Mouse (Mus musculus) kidney, postnatal 0 days (tissue): ENCODE results near the gene Rad51ap1. TPM values are rescaled to one million over a fixed set of nuclear protein-coding genes. Genes with fewer than 3 reads are reported as not detected.

Source experiments
- ATAC-seq: fragments of 200-750 bp; cut with Nextera tagmentation; replicated peaks from 2 replicates; pipeline ENCODE4 v1.8.0; 2017; ENCODE audit warnings: low read depth, moderate number of reproducible peaks, moderate TSS enrichment, moderate library complexity; ENCODE audit not compliant: low FRiP score
- DNase-seq: peaks from one replicate; pipeline ENCODE4 v3.0.0-alpha.2; 2016; ENCODE audit warnings: low spot score
- H3K27ac ChIP-seq: fragments of 300-500 bp; sonication (generic); 2 replicates; pipeline ENCODE4 v1.5.1; 2014; ENCODE audit warnings: mild to moderate bottlenecking
- H3K27me3 ChIP-seq: fragments of 300-500 bp; sonication (generic); 2 replicates; pipeline ENCODE4 v1.6.1; 2014; ENCODE audit warnings: low read length, mixed read lengths; ENCODE audit not compliant: insufficient read depth
- H3K36me3 ChIP-seq: fragments of 300-500 bp; sonication (generic); 2 replicates; pipeline ENCODE4 v1.6.1; 2014; ENCODE audit warnings: low read length, mixed read lengths; ENCODE audit not compliant: insufficient read depth
- H3K4me1 ChIP-seq: fragments of 300-500 bp; sonication (generic); replicated peaks from 2 replicates; pipeline ENCODE4 v1.6.1; 2014; ENCODE audit warnings: antibody characterized with exemption, low read length, mixed read lengths; ENCODE audit not compliant: insufficient read depth
- H3K4me2 ChIP-seq: fragments of 300-500 bp; sonication (generic); 2 replicates; pipeline ENCODE4 v1.6.1; 2014; ENCODE audit warnings: mild to moderate bottlenecking, low read length, moderate library complexity, mixed read lengths
- H3K4me3 ChIP-seq: fragments of 300-500 bp; sonication (generic); replicated peaks from 2 replicates; pipeline ENCODE4 v1.5.1; 2014; ENCODE audit warnings: low read depth, low read length
- H3K9ac ChIP-seq: fragments of 300-500 bp; sonication (generic); 2 replicates; pipeline ENCODE4 v1.6.1; 2014; ENCODE audit warnings: low read depth, low read length
- H3K9me3 ChIP-seq: fragments of 300-500 bp; sonication (generic); replicated peaks from 2 replicates; pipeline ENCODE4 v1.6.1; 2016; ENCODE audit warnings: low read length, inconsistent platforms, mixed read lengths
- CTCF ChIP-seq: IDR thresholded peaks from 2 replicates; pipeline ENCODE4 v1.5.1; 2016; ENCODE audit warnings: antibody characterized with exemption, low read depth, mild to moderate bottlenecking, moderate library complexity
- WGBS: fragments of 180-500 bp; shearing (Covaris S2); extraction: QIAGEN DNeasy Blood & Tissue Kit; methylation state at CpG from one replicate; pipeline ENCODE4 v1.1.7; 2014; 5-methylcytosine and 5-hydroxymethylcytosine counted together
- polyA plus RNA-seq: library from polyadenylated mRNA; unstranded; fragments of >200 nt; fragmentation: Nextera tagmentation; extraction: Ambion mirVana; gene quantifications from 2 replicates; pipeline ENCODE4 v1.2.1, GENCODE M21; 2015

The Rad51ap1 gene
- polyA plus RNA-seq, result 26.4 and 34.9 TPM in 2 replicates

- Histone ChIP-seq H3K4me3 (peak within 1 kb of the TSS; percentile 73), H3K4me1 (peaks cover 6% of the 10 kb centered on the region; the same call in 1 of the 2 replicates), H3K27ac (peak within 1 kb of the TSS; percentile 54; the same call in 1 of the 2 replicates), H3K27me3 (no peaks in the 10 kb centered on the region), H3K9me3 (no peaks in the 10 kb centered on the region), H3K36me3 (0 out of 2 replicates have a peak, but pooled peaks cover 4% of the 10 kb centered on the region), H3K9ac (peak within 1 kb of the TSS; percentile 74), H3K4me2 (peak within 1 kb of the TSS; percentile 97)
- TF ChIP-seq CTCF, result no peak
- under 1% methylated on average over 33 of the region's 33 CpGs for whole genome bisulfite sequencing
- ATAC-seq (peak; percentile 99), DNase-seq (peak; percentile 98)
These were observed at the start of gene Rad51ap1, which contains the start of gene D6Wsu163e for GRCm38 (mm10) chr6:126939487-126940171. TSS of gene Rad51ap1 (minus strand) at chr6:126939587. TSS of gene D6Wsu163e (plus strand) at chr6:126939962.

- TF ChIP-seq CTCF, result no peak
- ATAC-seq, result no peak
- H3K9me3 ChIP-seq, result no peaks in the 10 kb centered on the region
- H3K4me1 ChIP-seq, result no peaks in the 10 kb centered on the region
- H3K36me3 ChIP-seq, result no peaks in the 10 kb centered on the region
- WGBS, result 46% methylated on average over 5 of the region's 5 CpGs
- peak; percentile 60 for DNase-seq
- H3K9ac ChIP-seq, result no peak overlapping the region
- H3K27me3 ChIP-seq, result no peaks in the 10 kb centered on the region
- H3K27ac ChIP-seq, result no peak overlapping the region
- H3K4me2 ChIP-seq, result no peak overlapping the region
- H3K4me3 ChIP-seq, result no peak overlapping the region
These were observed 42.3 kb upstream of the Rad51ap1 start for GRCm38 (mm10) chr6:126981539-126982234.

DNA sequence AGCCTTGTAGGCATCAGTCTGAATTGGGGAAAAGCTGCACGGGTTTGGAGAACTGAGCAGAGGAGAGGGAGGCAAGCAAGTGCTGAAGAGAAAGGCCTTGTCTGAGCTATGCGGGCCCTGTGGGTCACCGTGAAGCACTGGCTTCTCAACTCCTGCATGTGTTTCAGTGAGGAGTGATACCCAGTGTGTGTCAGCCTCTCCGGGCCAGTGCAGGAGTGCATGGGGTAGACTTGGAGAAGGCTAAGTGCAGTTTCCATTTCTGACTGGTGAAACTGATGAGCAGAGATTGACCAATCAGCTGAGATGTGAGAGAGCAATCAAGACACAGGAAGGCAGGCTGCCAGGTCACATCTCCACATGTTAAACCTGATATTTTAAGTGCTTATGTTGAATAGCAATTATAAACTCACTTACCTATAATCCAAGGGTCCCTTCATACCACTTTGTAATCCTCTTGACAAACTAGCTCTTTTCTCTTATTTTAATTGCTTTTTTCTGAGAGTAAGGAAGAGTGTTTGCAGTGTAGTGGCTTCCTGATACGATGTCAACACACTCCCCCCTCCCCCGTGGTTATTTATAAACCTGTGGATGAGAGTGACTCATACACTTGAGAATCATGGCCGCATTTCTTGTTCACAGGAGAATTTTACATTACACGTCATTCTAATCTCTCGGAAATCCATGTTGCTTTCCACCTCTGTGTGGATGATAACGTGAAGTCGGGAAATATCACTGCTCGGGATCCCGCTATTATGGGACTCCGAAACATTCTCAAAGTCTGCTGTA, 27.0 kb upstream of the Rad51ap1 start:
- DNase-seq (no peak), ATAC-seq (no peak)
- H3K9me3 ChIP-seq, result no peaks in the 10 kb centered on the region
- TF ChIP-seq CTCF, result no peak
- H3K27ac ChIP-seq, result no peak overlapping the region
- no peak overlapping the region for H3K4me3 ChIP-seq
- H3K4me1 ChIP-seq, result no peaks in the 10 kb centered on the region
- WGBS, result 84% methylated on average over 14 of the region's 14 CpGs
- no peak overlapping the region for H3K9ac ChIP-seq
- H3K4me2 ChIP-seq, result no peak overlapping the region
- no peaks in the 10 kb centered on the region for H3K27me3 ChIP-seq
- H3K36me3 ChIP-seq, result peaks cover 8% of the 10 kb centered on the region; the same call in 1 of the 2 replicates

DNA sequence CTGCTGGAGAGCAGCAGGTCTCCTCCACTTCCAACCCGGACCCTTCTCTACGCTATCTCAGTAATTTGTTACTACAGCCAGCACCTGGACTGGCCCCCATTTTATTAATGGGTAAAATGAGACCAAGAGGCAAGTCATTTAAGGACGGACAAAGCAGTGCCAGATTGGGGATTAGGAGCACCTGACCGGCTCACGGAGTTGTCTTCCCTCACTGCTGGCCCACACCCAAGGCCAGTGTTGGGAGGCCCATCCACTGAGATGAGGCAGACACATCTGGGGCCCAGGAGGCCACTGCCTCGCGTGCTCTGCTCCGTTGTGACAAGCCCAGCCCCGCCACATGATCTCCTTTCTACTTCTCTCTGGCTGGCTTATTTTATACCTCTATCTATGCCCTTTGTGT, 24.0 kb upstream of the Rad51ap1 start:
- H3K4me1 ChIP-seq, result no peaks in the 10 kb centered on the region
- H3K4me3 ChIP-seq, result no peak overlapping the region
- peaks cover 8% of the 10 kb centered on the region; the same call in 1 of the 2 replicates for H3K36me3 ChIP-seq
- no peak for DNase-seq
- H3K4me2 ChIP-seq, result no peak overlapping the region
- H3K9me3 ChIP-seq, result no peaks in the 10 kb centered on the region
- WGBS, result 87% methylated on average over 9 of the region's 9 CpGs
- no peak for TF ChIP-seq CTCF
- no peak for ATAC-seq
- H3K27me3 ChIP-seq, result no peaks in the 10 kb centered on the region
- no peak overlapping the region for H3K9ac ChIP-seq
- H3K27ac ChIP-seq, result no peak overlapping the region

- Histone ChIP-seq H3K9ac (no peak overlapping the region), H3K4me2 (no peak overlapping the region), H3K9me3 (no peaks in the 10 kb centered on the region), H3K4me3 (no peak overlapping the region), H3K36me3 (peaks cover 13% of the 10 kb centered on the region; the same call in 1 of the 2 replicates), H3K4me1 (no peaks in the 10 kb centered on the region), H3K27ac (no peak overlapping the region), H3K27me3 (no peaks in the 10 kb centered on the region)
- DNase-seq, result no peak
- ATAC-seq, result no peak
- WGBS, result 80% methylated on average over 5 of the region's 5 CpGs
- no peak for TF ChIP-seq CTCF
These were observed 23.3 kb upstream of the Rad51ap1 start for GRCm38 (mm10) chr6:126962709-126963108.

- Histone ChIP-seq H3K9me3 (no peaks in the 10 kb centered on the region), H3K4me1 (no peaks in the 10 kb centered on the region), H3K27ac (no peak overlapping the region), H3K36me3 (peaks cover 19% of the 10 kb centered on the region; the same call in 1 of the 2 replicates), H3K27me3 (no peaks in the 10 kb centered on the region), H3K4me2 (no peak overlapping the region), H3K9ac (no peak overlapping the region), H3K4me3 (no peak overlapping the region)
- DNase-seq (no peak), ATAC-seq (no peak)
- WGBS, result 85% methylated on average over 8 of the region's 8 CpGs
- no peak for TF ChIP-seq CTCF
These were observed 22.1 kb upstream of the Rad51ap1 start for GRCm38 (mm10) chr6:126961371-126962018.
